Mouse (Mus musculus) embryonic facial prominence, embryonic 11.5 days (tissue): ENCODE results near the gene Lbhd2. TPM values are rescaled to one million over a fixed set of nuclear protein-coding genes. Genes with fewer than 3 reads are reported as not detected.
A peak's percentile ranks its signal among the peaks of the same experiment; 100 is the strongest.

Source experiments
- ATAC-seq: fragments of 200-750 bp; cut with Nextera tagmentation; replicated peaks from 2 replicates; pipeline ENCODE4 v1.8.0; 2017; ENCODE audit warnings: low read depth; ENCODE audit not compliant: insufficient number of reproducible peaks, low FRiP score, low TSS enrichment
- DNase-seq: peaks from one replicate; pipeline ENCODE4 v3.0.0-alpha.2; 2015; ENCODE audit warnings: low spot score
- H3K27ac ChIP-seq: fragments of 300-500 bp; sonication (generic); replicated peaks from 2 replicates; pipeline ENCODE4 v1.5.1; 2014; ENCODE audit warnings: mild to moderate bottlenecking, low read depth, low read length, control low read depth
- H3K27me3 ChIP-seq: fragments of 300-500 bp; sonication (generic); 2 replicates; pipeline ENCODE4 v1.6.1; 2014; ENCODE audit warnings: mild to moderate bottlenecking, low read length, moderate library complexity, mixed read lengths; ENCODE audit not compliant: control insufficient read depth, insufficient read depth
- H3K36me3 ChIP-seq: fragments of 300-500 bp; sonication (generic); replicated peaks from 2 replicates; pipeline ENCODE4 v1.6.1; 2014; ENCODE audit warnings: low read depth, mild to moderate bottlenecking, low read length, moderate library complexity, mixed read lengths; ENCODE audit not compliant: control insufficient read depth, insufficient read depth
- H3K4me1 ChIP-seq: fragments of 300-500 bp; sonication (generic); 2 replicates; pipeline ENCODE4 v1.6.1; 2014; ENCODE audit warnings: low read length, mixed read lengths; ENCODE audit not compliant: control insufficient read depth, insufficient read depth
- H3K4me2 ChIP-seq: fragments of 300-500 bp; sonication (generic); 2 replicates; pipeline ENCODE4 v1.6.1; 2014; ENCODE audit warnings: low read depth, mild to moderate bottlenecking, control low read depth, low read length, moderate library complexity
- H3K4me3 ChIP-seq: fragments of 300-500 bp; sonication (generic); 2 replicates; pipeline ENCODE4 v1.5.1; 2014; ENCODE audit warnings: low read depth, low read length, control low read depth
- H3K9ac ChIP-seq: fragments of 300-500 bp; sonication (generic); replicated peaks from 2 replicates; pipeline ENCODE4 v1.6.1; 2014; ENCODE audit warnings: mild to moderate bottlenecking, control low read depth, low read length
- H3K9me3 ChIP-seq: fragments of 300-500 bp; sonication (generic); replicated peaks from 2 replicates; pipeline ENCODE4 v1.6.1; 2016; ENCODE audit warnings: mild to moderate bottlenecking, low read length, inconsistent platforms, mixed read lengths; ENCODE audit not compliant: control insufficient read depth
- WGBS: fragments of 180-500 bp; shearing (Covaris S2); extraction: QIAGEN DNeasy Blood & Tissue Kit; methylation state at CpG from one replicate; pipeline ENCODE4 v1.1.7; 2014; 5-methylcytosine and 5-hydroxymethylcytosine counted together
- polyA plus RNA-seq: library from polyadenylated mRNA; unstranded; fragments of >200 nt; fragmentation: Nextera tagmentation; extraction: Ambion mirVana; gene quantifications from 2 replicates; pipeline ENCODE4 v1.2.1, GENCODE M21; 2014

Gene Lbhd2
- polyA plus RNA-seq, 1 experiment from 2014 or later, result not detected

GRCm38 (mm10) chr12:111411631-111412355, 5.2 kb downstream of the Lbhd2 start:
- Histone ChIP-seq H3K9me3 (no peaks in the 10 kb centered on the region), H3K4me1 (peaks cover 6% of the 10 kb centered on the region), H3K9ac (no peak overlapping the region), H3K4me2 (no peak overlapping the region), H3K27me3 (peaks cover 13% of the 10 kb centered on the region), H3K27ac (no peak overlapping the region), H3K36me3 (no peaks in the 10 kb centered on the region), H3K4me3 (no peak overlapping the region)
- ATAC-seq (no peak), DNase-seq (no peak)
- 64% methylated on average over 8 of the region's 8 CpGs for WGBS

GRCm38 (mm10) chr12:111412581-111413284, 6.1 kb downstream of the Lbhd2 start:
- ATAC-seq, result no peak; the same call in 1 of the 2 replicates
- no peaks in the 10 kb centered on the region for H3K36me3 ChIP-seq
- 0 out of 2 replicates have a peak overlapping the region, but pooled peaks have one; percentile 10 for H3K9ac ChIP-seq
- no peak for DNase-seq
- peaks cover 6% of the 10 kb centered on the region for H3K4me1 ChIP-seq
- H3K27me3 ChIP-seq, result peaks cover 4% of the 10 kb centered on the region
- H3K9me3 ChIP-seq, result no peaks in the 10 kb centered on the region
- H3K4me3 ChIP-seq, result peak overlapping the region; percentile 26; the same call in 1 of the 2 replicates
- no peak overlapping the region for H3K27ac ChIP-seq
- 9% methylated on average over 12 of the region's 12 CpGs for WGBS
- peak overlapping the region; percentile 55 for H3K4me2 ChIP-seq

- H3K36me3 ChIP-seq, result no peaks in the 10 kb centered on the region
- no peaks in the 10 kb centered on the region for H3K27me3 ChIP-seq
- 0 out of 2 replicates have a peak overlapping the region, but pooled peaks have one; percentile 10 for H3K9ac ChIP-seq
- H3K4me3 ChIP-seq, result peak overlapping the region; percentile 26; the same call in 1 of the 2 replicates
- ATAC-seq, result peak; percentile 73
- WGBS, result under 1% methylated on average over 20 of the region's 21 CpGs
- H3K4me2 ChIP-seq, result peak overlapping the region; percentile 55
- H3K4me1 ChIP-seq, result peaks cover 6% of the 10 kb centered on the region
- H3K27ac ChIP-seq, result no peak overlapping the region
- H3K9me3 ChIP-seq, result no peaks in the 10 kb centered on the region
- peak; percentile 93 for DNase-seq
Observed at GRCm38 (mm10) chr12:111413300-111413699, 6.7 kb downstream of the Lbhd2 start.

- Histone ChIP-seq H3K27ac (no peak within 1 kb of the TSS), H3K4me2 (peak within 1 kb of the TSS; percentile 40), H3K36me3 (no peaks in the 10 kb centered on the region), H3K9ac (peak within 1 kb of the TSS; percentile 29), H3K4me3 (peak within 1 kb of the TSS; percentile 15), H3K4me1 (peaks cover 6% of the 10 kb centered on the region), H3K27me3 (peaks cover 9% of the 10 kb centered on the region), H3K9me3 (no peaks in the 10 kb centered on the region)
- ATAC-seq (peak; percentile 16; the same call in 1 of the 2 replicates), DNase-seq (peak; percentile 59)
- 5% methylated on average over 17 of the region's 17 CpGs for WGBS
Observed at GRCm38 (mm10) chr12:111416921-111417779, 10.5 kb downstream of the Lbhd2 start, which contains the start of gene Exoc3l4. TSS of gene Exoc3l4 (plus strand) at chr12:111417017.

GRCm38 (mm10) chr12:111419918-111420317, 13.3 kb downstream of the Lbhd2 start:
- no peak overlapping the region for H3K9ac ChIP-seq
- no peak overlapping the region for H3K4me2 ChIP-seq
- no peak overlapping the region for H3K27ac ChIP-seq
- WGBS, result 73% methylated on average over 5 of the region's 5 CpGs
- ATAC-seq, result no peak
- no peaks in the 10 kb centered on the region; the same call in 1 of the 2 replicates for H3K4me1 ChIP-seq
- no peaks in the 10 kb centered on the region for H3K36me3 ChIP-seq
- H3K4me3 ChIP-seq, result no peak overlapping the region
- no peaks in the 10 kb centered on the region for H3K9me3 ChIP-seq
- H3K27me3 ChIP-seq, result peaks cover 36% of the 10 kb centered on the region
- no peak for DNase-seq

GRCm38 (mm10) chr12:111420946-111421709, 14.5 kb downstream of the Lbhd2 start:
- Histone ChIP-seq H3K9me3 (no peaks in the 10 kb centered on the region), H3K9ac (no peak overlapping the region), H3K4me3 (no peak overlapping the region), H3K4me2 (no peak overlapping the region), H3K27ac (no peak overlapping the region), H3K36me3 (no peaks in the 10 kb centered on the region), H3K27me3 (peaks cover 48% of the 10 kb centered on the region), H3K4me1 (no peaks in the 10 kb centered on the region; the same call in 1 of the 2 replicates)
- no peak for DNase-seq
- ATAC-seq, result no peak
- WGBS, result 45% methylated on average over 7 of the region's 7 CpGs

GRCm38 (mm10) chr12:111422852-111423251, 16.2 kb downstream of the Lbhd2 start:
- H3K4me3 ChIP-seq, result no peak overlapping the region
- no peaks in the 10 kb centered on the region for H3K9me3 ChIP-seq
- H3K4me2 ChIP-seq, result no peak overlapping the region
- H3K27me3 ChIP-seq, result peaks cover 54% of the 10 kb centered on the region
- no peak for DNase-seq
- 31% methylated on average over 5 of the region's 5 CpGs for WGBS
- no peak overlapping the region for H3K9ac ChIP-seq
- no peaks in the 10 kb centered on the region for H3K36me3 ChIP-seq
- no peak overlapping the region for H3K27ac ChIP-seq
- H3K4me1 ChIP-seq, result no peaks in the 10 kb centered on the region
- ATAC-seq, result no peak
